Mouse (Mus musculus) brain, embryonic 14.5 days (tissue): ENCODE data around the gene Rhot2.

Experiments
- CTCF ChIP-seq: fragments of 200-500 bp; IDR thresholded peaks from 2 replicates; pipeline ENCODE4 v1.5.1; 2012; ENCODE audit warnings: inconsistent platforms, mild to moderate bottlenecking, moderate library complexity, borderline replicate concordance; ENCODE audit not compliant: insufficient read depth, insufficient read length; ENCODE audit errors: extremely low read depth
- POLR2A ChIP-seq: fragments of 200-500 bp; IDR thresholded peaks from 2 replicates; pipeline ENCODE4 v1.6.1; 2012; ENCODE audit warnings: mild to moderate bottlenecking, inconsistent platforms, borderline replicate concordance; ENCODE audit not compliant: poor library complexity, insufficient read depth, insufficient read length, severe bottlenecking; ENCODE audit errors: extremely low read depth

- TF ChIP-seq CTCF (no peak), POLR2A (no peak)
Observed at GRCm38 (mm10) chr17:25877741-25878610, 33.3 kb upstream of the Rhot2 start.
